Mouse (Mus musculus) cerebellum, postnatal 10 days (tissue): ENCODE results near the gene Pxdn.
A peak's percentile ranks its signal among the peaks of the same experiment; 100 is the strongest.

Experiments
- DNase-seq, 2 experiments: peaks; one replicate each; pipeline ENCODE4 v3.0.0; 2021; ENCODE audit warnings: mixed read lengths in 2 of 2

Gene Pxdn

GRCm38 (mm10) chr12:29937308-29937707 is at the start of gene Pxdn:
Gene Pxdn, plus strand, starts transcription at chr12:29937608.
- no peak for DNase-seq

- peak; percentile 72 to 81 for DNase-seq
These were observed 42.7 kb upstream of the Pxdn start for GRCm38 (mm10) chr12:29894669-29895068.

- DNase-seq: no peak
These were observed 39.8 kb upstream of the Pxdn start for GRCm38 (mm10) chr12:29897533-29898085.

- DNase-seq: peak; percentile 57 to 62
These were observed 33.1 kb upstream of the Pxdn start for GRCm38 (mm10) chr12:29904101-29904874.

GRCm38 (mm10) chr12:29907056-29907455 is 30.4 kb upstream of the Pxdn start:
- DNase-seq: peak; percentile 81

GRCm38 (mm10) chr12:29916139-29916538 is 21.3 kb upstream of the Pxdn start:
- DNase-seq: no peak

GRCm38 (mm10) chr12:29916807-29917206 is 20.6 kb upstream of the Pxdn start:
- DNase-seq: peak; percentile 52 to 54

- no peak for DNase-seq
These were observed 17.1 kb upstream of the Pxdn start for GRCm38 (mm10) chr12:29920298-29920697.

GRCm38 (mm10) chr12:29921481-29921880 is 15.9 kb upstream of the Pxdn start:
- no peak for DNase-seq

GRCm38 (mm10) chr12:29926896-29927295 is 10.5 kb upstream of the Pxdn start:
- peak; percentile 86 to 89 for DNase-seq

- no peak for DNase-seq
These were observed 6.8 kb upstream of the Pxdn start for GRCm38 (mm10) chr12:29930591-29930990.

GRCm38 (mm10) chr12:29932951-29933350 is 4.5 kb upstream of the Pxdn start:
- no peak for DNase-seq

- no peak for DNase-seq
These were observed 3.9 kb upstream of the Pxdn start for GRCm38 (mm10) chr12:29933501-29933900.

GRCm38 (mm10) chr12:29934120-29934581 is 3.3 kb upstream of the Pxdn start:
- DNase-seq: no peak

- DNase-seq: peak; percentile 58 to 73
These were observed 505 bp downstream of the Pxdn start for GRCm38 (mm10) chr12:29937851-29938375.

- DNase-seq: peak; percentile 48 to 62
These were observed 1.1 kb downstream of the Pxdn start for GRCm38 (mm10) chr12:29938376-29939041.

GRCm38 (mm10) chr12:29939261-29939671 is 1.9 kb downstream of the Pxdn start:
- no peak for DNase-seq

GRCm38 (mm10) chr12:29942435-29942834 is 5.0 kb downstream of the Pxdn start:
- DNase-seq: no peak

GRCm38 (mm10) chr12:29944650-29945049 is 7.2 kb downstream of the Pxdn start:
- peak in 1 of 2 experiments; percentile 27 for DNase-seq

- DNase-seq: no peak
These were observed 7.9 kb downstream of the Pxdn start for GRCm38 (mm10) chr12:29945182-29945743.

GRCm38 (mm10) chr12:29951043-29951442 is 13.6 kb downstream of the Pxdn start:
- no peak for DNase-seq

GRCm38 (mm10) chr12:29951485-29951884 is 14.1 kb downstream of the Pxdn start:
- no peak for DNase-seq

GRCm38 (mm10) chr12:29952102-29952501 is 14.7 kb downstream of the Pxdn start:
- peak; percentile 70 to 77 for DNase-seq
